Mouse (Mus musculus) embryonic fibroblast, embryonic 13.5 days (primary cell): Measurements from ENCODE around the gene Arid1b. TPM values are rescaled to one million over a fixed set of nuclear protein-coding genes. Genes with fewer than 3 reads are reported as not detected.

Experiments used
- H3K27ac ChIP-seq: 2 replicates; pipeline ENCODE4 v1.5.1; 2012; ENCODE audit warnings: low read length, control low read depth, inconsistent platforms; ENCODE audit not compliant: insufficient read depth
- H3K4me1 ChIP-seq: 2 replicates; pipeline ENCODE4 v1.6.1; 2011; ENCODE audit warnings: low read length; ENCODE audit not compliant: control insufficient read depth, insufficient read depth
- H3K4me3 ChIP-seq: 2 replicates; pipeline ENCODE4 v1.5.1; 2011; ENCODE audit warnings: mild to moderate bottlenecking, control low read depth, low read length; ENCODE audit not compliant: insufficient read depth
- CTCF ChIP-seq: IDR thresholded peaks from 2 replicates; pipeline ENCODE4 v1.5.1; 2011; ENCODE audit warnings: mild to moderate bottlenecking, control low read depth, low read length, moderate library complexity, borderline replicate concordance; ENCODE audit not compliant: insufficient read depth
- POLR2A ChIP-seq: IDR thresholded peaks from 2 replicates; pipeline ENCODE4 v1.6.1; 2011; ENCODE audit warnings: low read depth, mild to moderate bottlenecking, control low read depth, low read length, moderate library complexity
- polyA plus RNA-seq: library from polyadenylated mRNA; stranded (reverse); fragments of >200 nt; gene quantifications from 2 replicates; pipeline ENCODE4 v1.2.4, GENCODE M21; 2011; ENCODE audit warnings: low read depth; ENCODE audit not compliant: missing spikeins, insufficient read length

Arid1b gene
- polyA plus RNA-seq, 1 experiment: 21.7 TPM

GRCm38 (mm10) chr17:5209076-5209475 is 214.9 kb downstream of the Arid1b start:
- TF ChIP-seq CTCF (no peak), POLR2A (no peak)
- Histone ChIP-seq H3K4me1 (peaks cover 10% of the 10 kb centered on the region), H3K27ac (no peak overlapping the region), H3K4me3 (no peak overlapping the region)

DNA sequence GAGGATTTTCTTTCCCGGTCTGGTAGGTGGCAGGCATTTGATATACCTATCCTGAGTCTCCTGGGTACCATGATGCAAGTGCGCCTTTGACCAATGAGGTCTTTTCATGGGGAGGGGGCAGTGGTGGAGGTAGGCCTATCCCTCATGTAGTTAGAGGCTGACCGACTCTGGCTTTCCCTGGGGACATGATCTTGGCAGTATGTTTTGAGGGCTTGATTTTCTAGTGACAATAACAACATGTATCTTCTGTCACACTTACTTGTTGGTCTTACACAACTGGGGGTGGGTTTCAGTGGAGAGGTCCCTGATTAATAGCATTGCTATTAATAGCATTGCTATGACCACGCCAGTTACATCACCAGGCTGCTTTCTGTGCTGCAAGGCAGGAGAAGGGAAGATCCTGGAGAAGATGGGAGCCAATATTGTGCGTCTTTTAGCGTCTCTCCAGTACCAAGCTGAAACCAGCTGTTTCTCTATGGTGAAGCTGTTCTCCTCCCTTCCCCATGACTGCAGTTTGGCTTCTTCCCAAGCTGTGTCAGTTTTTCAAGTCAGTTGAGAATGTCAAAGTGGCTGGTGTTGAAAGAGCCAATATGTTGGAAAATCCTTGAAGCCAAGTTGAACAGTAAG is 216.1 kb downstream of the Arid1b start:
- Histone ChIP-seq H3K4me1 (peaks cover 10% of the 10 kb centered on the region), H3K27ac (no peak overlapping the region), H3K4me3 (no peak overlapping the region)
- TF ChIP-seq POLR2A (no peak), CTCF (no peak)

DNA sequence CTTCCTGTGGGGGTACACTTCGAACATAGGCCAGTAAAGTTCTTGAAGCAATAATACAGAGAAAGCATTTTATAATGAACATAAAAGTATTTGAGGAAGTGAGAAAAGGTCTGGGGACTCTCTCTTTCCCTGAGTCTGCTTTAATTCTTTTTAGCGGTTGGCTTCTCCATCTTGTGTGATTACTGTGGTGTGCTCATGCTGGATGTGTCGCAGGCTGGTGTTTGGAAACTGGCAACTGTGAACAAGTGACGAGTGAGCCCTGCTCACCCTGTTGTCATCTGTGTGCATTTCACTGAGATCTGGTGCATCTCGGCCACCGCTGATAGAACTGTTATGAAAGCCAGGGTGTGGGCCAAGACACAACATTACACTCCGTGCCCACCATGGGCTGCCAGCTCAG is 216.8 kb downstream of the Arid1b start:
- Histone ChIP-seq H3K4me3 (no peak overlapping the region), H3K27ac (no peak overlapping the region), H3K4me1 (peaks cover 10% of the 10 kb centered on the region)
- TF ChIP-seq CTCF (no peak), POLR2A (no peak)

- H3K4me3 ChIP-seq: no peak overlapping the region
- no peak for TF ChIP-seq POLR2A
- no peak for TF ChIP-seq CTCF
- H3K27ac ChIP-seq: no peak overlapping the region
- peaks cover 4% of the 10 kb centered on the region for H3K4me1 ChIP-seq
Measured at GRCm38 (mm10) chr17:5212166-5212565, 218.0 kb downstream of the Arid1b start.

- peaks cover 4% of the 10 kb centered on the region for H3K4me1 ChIP-seq
- no peak overlapping the region for H3K27ac ChIP-seq
- no peak overlapping the region for H3K4me3 ChIP-seq
- no peak for TF ChIP-seq CTCF
- TF ChIP-seq POLR2A: no peak
Measured at GRCm38 (mm10) chr17:5213441-5213840, 219.3 kb downstream of the Arid1b start.

- Histone ChIP-seq H3K4me3 (no peak overlapping the region), H3K27ac (no peak overlapping the region), H3K4me1 (peaks cover 2% of the 10 kb centered on the region)
- no peak for TF ChIP-seq POLR2A
- no peak for TF ChIP-seq CTCF
Measured at GRCm38 (mm10) chr17:5215352-5215751, 221.2 kb downstream of the Arid1b start.

GRCm38 (mm10) chr17:5216965-5217546 is 222.9 kb downstream of the Arid1b start:
- H3K27ac ChIP-seq: no peak overlapping the region
- no peak overlapping the region for H3K4me3 ChIP-seq
- TF ChIP-seq POLR2A: no peak
- TF ChIP-seq CTCF: no peak
- H3K4me1 ChIP-seq: no peaks in the 10 kb centered on the region; the same call in none of the 2 replicates

GRCm38 (mm10) chr17:5217852-5218845 is 224.0 kb downstream of the Arid1b start:
- no peak overlapping the region for H3K27ac ChIP-seq
- no peaks in the 10 kb centered on the region; the same call in none of the 2 replicates for H3K4me1 ChIP-seq
- no peak overlapping the region for H3K4me3 ChIP-seq
- TF ChIP-seq POLR2A (no peak), CTCF (no peak)

GRCm38 (mm10) chr17:5218955-5219557 is 224.9 kb downstream of the Arid1b start:
- no peak for TF ChIP-seq POLR2A
- no peak for TF ChIP-seq CTCF
- Histone ChIP-seq H3K4me3 (no peak overlapping the region), H3K27ac (no peak overlapping the region), H3K4me1 (no peaks in the 10 kb centered on the region; the same call in none of the 2 replicates)

DNA sequence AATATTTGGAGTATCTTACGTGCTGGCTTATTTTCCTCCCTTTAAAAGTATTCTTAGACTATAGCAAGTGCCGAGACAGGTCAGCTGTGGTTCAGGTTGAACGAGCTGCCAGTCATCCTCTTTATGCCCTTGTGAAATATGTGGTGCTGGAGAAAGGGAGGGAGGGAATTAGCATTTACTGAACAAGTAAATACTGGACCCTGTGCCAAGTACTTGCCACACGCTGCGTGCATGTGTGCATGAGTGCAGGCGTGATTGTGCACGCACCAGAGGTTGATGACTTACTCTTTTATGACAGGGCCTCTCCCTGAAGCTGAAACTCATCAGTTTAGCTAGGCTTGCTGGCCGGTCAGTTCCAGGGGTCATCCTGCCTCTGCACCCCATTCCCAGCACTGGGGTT is 226.9 kb downstream of the Arid1b start:
- Histone ChIP-seq H3K27ac (no peak overlapping the region), H3K4me1 (no peaks in the 10 kb centered on the region; the same call in none of the 2 replicates), H3K4me3 (no peak overlapping the region)
- no peak for TF ChIP-seq CTCF
- TF ChIP-seq POLR2A: no peak
